Mouse (Mus musculus) midbrain, embryonic 12.5 days (tissue): ENCODE measurements around the gene Ash1l. TPM values are rescaled to one million over a fixed set of nuclear protein-coding genes. Genes with fewer than 3 reads are reported as not detected.

Experiments
- polyA plus RNA-seq: library from polyadenylated mRNA; unstranded; fragments of >200 nt; fragmentation: Nextera tagmentation; extraction: Ambion mirVana; gene quantifications from 2 replicates; pipeline ENCODE4 v1.2.1, GENCODE M21; 2016

The Ash1l gene
- polyA plus RNA-seq, 1 experiment from 2014 or later, result 23.7 TPM

Other genes starting within 250 kb of the Ash1l start
- gene Rit1, start 233.8 kb upstream of the Ash1l start, polyA plus RNA-seq, result 43.6 and 44.7 TPM in 2 replicates
- gene Syt11, start 175.5 kb upstream of the Ash1l start, polyA plus RNA-seq, result 200 and 205 TPM in 2 replicates
- 18.9 and 19.8 TPM in 2 replicates for gene Gon4l, start 115.4 kb upstream of the Ash1l start, polyA plus RNA-seq
- 44.3 and 46.1 TPM in 2 replicates for gene Msto1, start 36.6 kb upstream of the Ash1l start, polyA plus RNA-seq
- 124 and 137 TPM in 2 replicates for gene Dap3, start 559 bp downstream of the Ash1l start, polyA plus RNA-seq
- 49.8 and 50.9 TPM in 2 replicates for gene Rusc1, start 142.7 kb downstream of the Ash1l start, polyA plus RNA-seq
- 0.13 TPM in 1 of 2 replicates, not detected in the other for gene Gm43738, start 150.5 kb downstream of the Ash1l start, polyA plus RNA-seq
- 307 and 361 TPM in 2 replicates for gene Fdps, start 151.3 kb downstream of the Ash1l start, polyA plus RNA-seq
- gene Pklr, start 185.5 kb downstream of the Ash1l start, polyA plus RNA-seq, result 0.26 and 0.33 TPM in 2 replicates
- gene Hcn3, start 209.6 kb downstream of the Ash1l start, polyA plus RNA-seq, result 17.1 and 22.0 TPM in 2 replicates
- gene Clk2, start 214.2 kb downstream of the Ash1l start, polyA plus RNA-seq, result 42.3 and 46.5 TPM in 2 replicates
- 94.2 and 97.1 TPM in 2 replicates for gene Scamp3, start 226.9 kb downstream of the Ash1l start, polyA plus RNA-seq
- 29.5 and 30.3 TPM in 2 replicates for gene Fam189b, start 232.5 kb downstream of the Ash1l start, polyA plus RNA-seq